Mouse (Mus musculus) right cerebral cortex, adult 18-20 months (tissue): ENCODE results near the gene Slc35d2.
"Not testable (repeated sequence)": the region's sequence is repeated elsewhere in the genome, so short reads cannot be mapped to it uniquely, and the experiment has no call there.

Experiments used
- DNase-seq: peaks from one replicate; pipeline ENCODE4 v3.0.0; 2022; ENCODE audit warnings: mixed read lengths

Slc35d2 gene

DNA sequence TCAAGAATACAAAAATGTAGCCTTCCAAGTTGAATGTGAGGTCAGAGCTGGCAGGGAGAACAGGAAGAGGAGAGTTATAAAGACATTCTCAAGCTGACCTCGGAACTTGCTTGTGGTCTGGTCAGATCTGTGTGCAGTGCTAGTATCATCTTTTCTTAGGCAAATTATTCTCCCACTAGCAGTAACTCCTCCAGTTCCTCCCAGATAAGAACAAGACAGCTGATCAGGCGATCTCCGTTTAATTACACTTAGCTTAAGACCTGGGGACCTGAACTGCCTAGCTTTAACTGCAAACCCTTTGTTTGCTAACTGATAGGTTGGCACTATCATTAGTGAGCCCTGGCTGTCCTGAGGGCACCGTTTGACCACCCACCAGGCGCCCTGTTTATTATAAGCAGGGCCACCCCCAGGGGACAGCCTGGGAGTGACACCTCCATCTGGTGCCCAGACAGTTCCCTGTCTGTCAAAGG, 20.8 kb downstream of the Slc35d2 start:
- DNase-seq = no peak

DNA sequence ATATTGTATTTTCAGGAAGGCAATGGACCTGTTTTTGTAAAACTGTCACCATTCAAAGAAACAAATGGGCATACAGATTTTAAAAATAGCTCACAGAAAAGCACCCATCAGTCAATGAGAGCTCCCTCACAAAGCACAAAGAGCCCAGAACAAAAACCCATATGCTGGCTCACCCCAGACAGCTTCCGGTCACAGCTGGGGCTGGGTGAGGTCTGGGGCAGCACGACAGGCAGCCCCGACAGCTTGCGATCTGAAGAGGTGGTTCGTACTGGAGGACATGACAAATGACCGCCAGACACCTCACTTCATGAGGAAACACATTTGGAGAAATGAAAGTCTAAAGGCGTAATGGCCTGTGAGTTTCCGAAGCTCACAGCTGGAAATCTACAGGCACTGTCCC, 21.6 kb downstream of the Slc35d2 start:
- no peak for DNase-seq

DNA sequence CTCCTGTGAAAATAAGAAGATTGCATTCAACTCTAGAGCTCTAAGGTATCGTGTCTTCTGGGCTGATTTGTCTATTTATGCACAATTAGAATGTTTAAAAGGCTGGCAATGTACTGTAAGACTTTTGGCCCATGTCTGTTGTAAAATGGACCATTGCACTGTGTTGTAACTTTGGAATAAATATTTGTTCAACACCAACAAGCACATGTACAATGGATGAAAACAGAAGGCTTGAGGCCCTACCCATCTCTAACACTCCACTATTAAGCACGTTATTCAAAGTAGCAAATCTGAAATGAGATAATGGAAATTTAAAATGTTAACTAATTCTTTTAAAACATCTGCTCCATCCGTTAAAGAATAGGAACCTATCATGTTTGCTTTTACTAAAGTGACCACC, 22.1 kb downstream of the Slc35d2 start:
- no peak for DNase-seq

DNA sequence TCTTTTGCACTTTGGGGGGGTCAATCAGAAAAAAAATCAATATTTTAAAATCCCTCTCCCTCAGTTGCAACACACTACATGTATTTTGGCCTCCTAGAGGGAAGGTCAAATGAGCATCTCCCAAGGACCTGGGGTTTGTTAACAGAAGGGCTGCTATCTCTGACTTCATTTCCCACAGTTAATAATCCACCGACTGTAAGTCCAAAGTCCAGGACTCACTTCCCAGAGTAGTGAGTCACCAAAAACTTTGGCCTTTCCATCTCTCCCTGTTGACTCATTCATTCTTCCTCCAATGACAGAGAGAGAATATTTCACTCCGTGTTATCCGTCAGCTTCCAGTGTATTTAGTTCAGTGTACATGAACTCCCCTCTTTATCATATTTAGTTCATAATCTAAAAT, 23.5 kb downstream of the Slc35d2 start:
- no peak for DNase-seq

DNA sequence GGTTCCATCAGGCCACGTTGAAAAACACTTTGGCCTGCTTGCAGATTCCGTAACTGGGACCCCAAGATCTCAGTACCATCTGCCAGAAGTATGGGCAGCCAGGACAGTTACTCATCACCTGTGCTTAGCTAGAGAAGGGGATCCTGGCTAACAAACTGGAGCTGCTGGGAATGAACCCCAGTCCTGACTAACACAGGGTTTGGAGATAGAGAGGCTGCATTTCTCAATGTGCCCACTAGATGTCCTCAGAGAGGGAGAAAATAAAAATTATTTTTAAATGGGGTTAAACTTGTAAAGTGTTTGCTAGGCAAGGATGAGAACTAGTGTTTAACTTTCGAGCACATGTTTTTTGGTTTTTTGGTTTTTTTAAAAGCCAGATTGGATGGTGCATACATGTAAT, 29.0 kb downstream of the Slc35d2 start:
- DNase-seq = no peak

DNA sequence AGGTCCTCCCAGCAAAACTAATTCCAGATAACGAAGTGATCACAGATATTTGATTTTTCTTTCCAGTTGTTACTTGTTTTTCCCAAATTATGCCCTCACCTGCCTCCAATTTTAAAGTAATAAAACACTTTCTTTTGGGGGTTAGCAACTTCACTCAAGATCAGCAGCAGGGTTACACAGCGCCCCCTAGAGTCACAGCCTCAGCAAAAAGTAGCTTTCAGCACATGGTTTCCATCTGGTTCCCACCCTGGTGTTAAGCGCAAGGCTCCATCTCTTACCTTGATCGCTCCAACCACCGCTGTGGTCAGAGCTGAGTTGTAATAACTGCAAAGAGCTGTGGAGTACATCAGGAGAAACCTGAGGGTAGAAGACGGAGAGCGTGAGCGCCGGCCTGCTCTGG, 30.2 kb downstream of the Slc35d2 start:
- no peak for DNase-seq

DNA sequence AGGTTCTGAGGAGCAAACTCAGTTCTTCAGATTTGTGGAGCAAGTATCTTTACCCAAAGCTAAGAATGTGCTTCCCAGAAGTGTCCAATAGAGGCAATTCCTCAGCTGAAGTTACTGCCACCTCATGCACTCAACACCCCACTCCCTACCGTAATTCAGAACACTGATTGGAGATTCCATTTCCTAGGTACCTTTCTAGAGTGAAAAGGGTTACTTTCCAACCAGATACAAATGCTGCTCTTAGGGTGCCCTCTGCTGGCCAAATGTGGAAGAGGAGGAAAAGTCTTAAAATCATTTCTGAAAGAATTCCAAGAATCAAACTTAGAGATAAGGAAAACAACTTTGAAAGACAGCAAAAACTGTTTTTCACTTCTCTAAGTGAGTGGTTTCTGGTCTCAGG, 35.8 kb downstream of the Slc35d2 start:
- peak; percentile 57 for DNase-seq

DNA sequence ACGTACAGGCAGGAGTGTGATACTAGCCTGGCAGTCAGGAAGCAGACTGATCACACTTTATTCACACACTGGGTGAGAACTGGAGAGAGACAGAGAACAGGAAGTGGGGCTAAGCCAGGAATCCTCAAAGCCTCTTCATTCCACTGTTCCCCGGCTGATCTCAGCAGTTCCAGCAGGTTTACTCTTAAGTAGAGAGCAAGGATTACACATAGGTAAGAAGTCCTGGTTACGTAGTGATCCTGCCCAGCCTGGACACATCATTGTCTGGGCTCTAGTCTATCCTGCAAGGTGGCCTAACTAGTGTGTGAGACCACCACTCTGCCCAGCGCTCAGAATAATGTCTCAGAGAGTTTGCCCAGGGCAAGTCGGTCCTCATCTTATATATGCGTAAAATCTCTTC, 36.4 kb downstream of the Slc35d2 start:
- no peak for DNase-seq

DNA sequence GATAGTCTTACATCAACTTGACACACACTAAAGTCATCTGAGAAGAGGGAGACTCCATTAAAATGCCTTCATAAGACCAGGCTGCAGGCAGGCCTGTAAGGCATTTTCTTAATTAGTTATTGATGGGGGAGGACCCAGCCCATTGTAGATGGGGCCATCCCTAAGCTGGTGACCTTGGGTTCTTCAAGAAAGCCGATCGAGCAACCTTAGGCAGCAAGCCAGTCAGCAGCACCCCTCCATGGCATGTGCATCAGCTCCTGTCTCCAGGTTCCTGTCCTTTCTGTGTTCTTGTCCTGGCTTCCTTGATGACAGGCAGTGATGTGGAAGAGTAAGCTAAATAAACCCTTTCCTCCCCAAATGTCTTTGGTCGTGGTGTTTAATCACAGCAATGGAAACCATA, 37.0 kb downstream of the Slc35d2 start:
- no peak for DNase-seq

DNA sequence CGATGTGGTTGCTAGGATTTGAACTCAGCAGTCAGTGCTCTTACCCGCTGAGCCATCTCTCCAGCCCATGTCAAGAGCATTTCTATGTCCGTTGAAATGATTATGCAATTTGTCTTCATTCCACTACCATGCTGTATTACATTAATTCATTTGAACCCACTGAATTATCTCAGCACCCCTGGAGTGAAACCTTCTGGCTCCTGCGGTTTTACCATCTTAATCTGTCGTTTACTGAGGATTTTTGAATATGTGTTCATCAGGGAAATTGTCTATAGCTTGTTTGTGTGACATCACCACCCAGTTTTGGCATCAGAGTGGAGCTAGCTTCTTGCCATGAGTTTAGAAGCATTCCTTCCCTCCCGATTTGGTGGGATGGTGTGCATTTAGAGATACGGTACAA, 38.2 kb downstream of the Slc35d2 start:
- no peak for DNase-seq

DNA sequence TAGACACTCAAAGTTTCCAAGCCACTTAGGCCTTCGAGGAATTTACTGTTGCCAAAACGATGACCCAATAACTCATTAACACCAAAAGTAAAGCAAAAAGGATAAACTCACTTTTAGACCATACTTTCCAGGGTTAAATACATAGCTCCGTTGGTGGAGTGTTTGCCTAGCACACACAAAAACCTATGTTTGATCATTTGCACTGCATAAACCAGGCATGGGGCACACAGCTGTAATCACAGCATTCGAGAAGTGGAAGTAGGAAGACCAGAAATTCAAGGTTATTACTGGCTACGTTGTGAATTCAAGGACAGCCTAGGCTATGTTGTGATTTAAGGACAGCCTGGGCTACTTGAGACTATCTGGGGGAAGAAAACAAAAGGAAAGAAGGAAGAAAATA, 38.9 kb downstream of the Slc35d2 start:
- no peak for DNase-seq

DNA sequence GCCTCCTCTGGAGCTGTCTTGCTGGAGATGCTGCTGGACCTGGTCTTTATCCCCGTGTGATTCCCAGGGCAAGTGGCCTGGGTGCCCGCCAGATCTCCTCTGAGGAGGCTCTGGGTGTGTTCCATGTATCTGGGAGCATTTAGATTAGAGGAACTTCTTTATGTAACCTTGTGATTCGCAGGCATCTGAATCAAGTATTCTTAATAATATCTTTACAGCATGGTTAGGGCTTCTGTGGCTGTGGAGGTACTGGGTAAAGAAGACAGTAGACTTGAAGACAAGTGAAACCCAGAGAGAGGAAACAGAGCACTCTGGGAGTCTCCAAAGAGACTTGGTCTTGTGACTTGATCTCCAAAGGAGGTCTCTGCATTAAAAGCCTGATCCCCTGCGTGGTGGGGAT, 40.0 kb downstream of the Slc35d2 start, which contains the start of gene Hsd17b3:
Hsd17b3 (minus strand) TSS at position 101 of the 400 bp plus-strand sequence.
- DNase-seq = no peak

DNA sequence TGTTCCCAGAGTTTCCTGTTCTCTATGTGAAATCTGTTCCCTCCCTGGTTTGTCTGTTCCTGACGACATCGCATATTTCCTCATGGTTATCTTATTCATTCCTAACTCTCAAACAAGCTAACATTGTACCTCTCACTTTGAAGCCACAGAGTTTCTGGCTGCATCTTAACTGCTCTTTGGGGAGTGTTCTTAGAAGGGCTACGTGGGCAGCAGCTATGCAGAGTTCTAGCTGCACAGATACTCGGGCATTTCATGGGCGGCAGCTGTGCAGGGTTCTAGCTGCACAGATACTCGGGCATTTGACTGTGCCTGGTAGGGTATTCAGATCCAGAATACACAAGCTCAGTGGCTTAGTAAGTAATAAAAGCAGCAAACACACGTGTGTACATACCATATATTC, 41.1 kb downstream of the Slc35d2 start:
- DNase-seq = no peak

DNA sequence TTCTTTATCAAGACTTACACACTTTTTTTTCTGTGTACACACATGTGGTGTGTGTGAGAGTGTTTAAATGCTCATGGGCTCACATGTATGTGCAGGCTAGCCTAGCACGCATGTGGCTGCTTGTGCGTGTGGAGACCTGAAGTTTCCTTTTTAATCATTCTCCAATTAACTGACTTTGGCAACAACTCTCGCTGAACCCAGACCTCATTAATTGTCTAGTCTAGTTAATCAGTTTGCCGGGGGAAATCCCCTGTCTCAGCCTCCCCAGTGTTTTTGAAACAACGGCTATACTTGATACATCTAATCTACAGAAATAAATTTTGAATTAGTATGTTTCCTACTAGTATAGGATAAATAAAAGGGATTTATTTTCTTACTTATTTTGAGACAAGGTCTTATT, 43.1 kb downstream of the Slc35d2 start:
- DNase-seq = no peak

DNA sequence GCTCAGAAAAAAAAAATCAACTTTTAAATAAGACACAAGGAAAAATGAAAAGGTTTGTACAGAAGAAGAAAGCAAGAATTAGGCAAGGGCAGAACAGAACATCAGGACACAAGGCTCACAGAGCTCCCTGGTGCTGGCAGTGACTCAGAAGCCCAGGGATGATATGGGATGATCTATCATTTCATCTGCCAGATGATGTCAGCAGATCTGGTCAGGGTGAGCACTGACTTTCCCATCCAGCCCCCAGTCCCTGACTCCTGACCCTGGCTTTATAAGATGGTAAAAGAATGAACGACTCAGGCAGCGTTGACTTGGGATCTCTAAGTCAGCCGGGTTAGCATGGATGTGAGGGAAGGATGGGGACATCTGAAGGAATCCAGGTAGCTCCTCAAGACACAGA, 45.8 kb downstream of the Slc35d2 start:
- no peak for DNase-seq

DNA sequence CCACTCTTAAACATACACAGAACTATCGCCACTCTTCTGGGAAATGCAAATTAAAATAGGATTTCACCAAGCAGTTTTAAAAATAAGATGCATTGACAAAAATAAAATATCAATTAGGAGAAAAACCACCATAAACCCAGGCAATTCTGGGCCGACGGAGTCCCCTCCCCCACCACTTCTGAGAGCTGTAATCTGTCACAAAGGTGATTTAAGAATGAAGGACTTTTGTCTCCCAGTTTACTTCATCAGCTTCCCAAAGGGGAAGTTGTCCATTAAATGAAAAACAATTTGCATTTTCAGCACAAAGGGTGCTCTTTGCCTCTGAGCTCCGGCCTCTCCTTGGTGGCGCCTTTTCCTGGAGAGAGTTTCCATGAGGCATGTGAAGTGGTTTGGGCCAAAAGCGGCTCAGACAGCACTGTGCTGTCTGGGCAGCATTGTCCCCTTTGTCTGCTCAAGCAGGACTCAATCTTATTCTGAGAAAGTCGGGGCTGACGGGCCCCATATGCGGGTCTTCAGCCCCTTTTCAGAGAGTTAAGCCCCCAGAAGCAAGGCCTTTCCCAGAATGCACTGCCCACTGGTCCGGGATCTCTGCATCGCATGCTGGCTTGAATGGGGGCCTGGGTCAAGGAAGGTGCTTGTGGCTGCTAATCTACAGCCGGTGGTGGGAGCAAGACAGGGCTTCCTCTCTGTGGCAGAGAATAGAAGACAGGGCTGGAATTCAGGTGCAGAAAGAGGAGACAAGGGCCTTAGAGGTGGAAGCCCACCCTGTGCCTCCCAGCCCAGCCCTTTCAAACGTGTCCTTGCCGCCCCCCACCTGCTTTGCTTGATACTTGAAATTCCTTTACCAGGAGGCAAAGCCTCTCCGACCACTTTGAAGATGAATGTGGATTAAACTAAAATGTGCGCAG, 47.9 kb downstream of the Slc35d2 start:
- no peak for DNase-seq

DNA sequence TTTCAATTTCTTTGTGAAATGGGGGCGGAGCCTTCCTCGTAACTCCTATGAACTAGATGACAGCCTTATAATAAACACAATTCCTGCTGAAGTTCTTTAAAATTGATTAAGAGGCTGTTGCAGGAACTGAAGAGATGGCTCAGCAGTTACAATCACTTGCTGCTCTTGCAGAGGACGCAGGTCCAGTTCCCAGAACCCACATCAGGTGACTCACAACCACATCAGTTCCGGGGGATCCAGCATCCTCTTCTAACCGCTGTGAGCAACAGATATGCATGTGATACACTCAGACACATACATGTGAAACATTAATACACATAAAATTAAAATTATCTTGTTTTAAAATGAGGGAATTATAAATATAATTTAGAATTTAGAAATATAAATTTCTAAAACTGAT, 51.6 kb downstream of the Slc35d2 start:
- DNase-seq = no peak

DNA sequence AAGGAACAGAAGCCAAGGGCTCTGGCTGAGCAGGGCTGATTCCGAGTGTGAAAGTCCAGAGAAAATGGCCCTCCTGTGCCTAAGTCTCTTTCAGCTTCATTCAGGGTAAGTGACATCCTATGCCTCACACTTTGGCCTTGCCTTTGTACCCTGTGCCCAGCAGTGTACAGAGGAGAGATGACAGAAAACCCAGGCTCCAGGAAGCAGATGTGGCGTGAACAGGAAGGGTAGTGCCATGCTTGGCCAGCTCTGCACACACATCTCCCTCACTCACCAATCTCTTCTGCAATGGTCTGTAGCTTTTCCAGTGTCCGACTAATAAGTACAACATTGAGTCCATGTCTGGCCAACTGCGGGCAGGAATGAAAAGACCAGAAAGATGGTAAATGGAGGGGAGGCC, 53.1 kb downstream of the Slc35d2 start:
- no peak for DNase-seq

DNA sequence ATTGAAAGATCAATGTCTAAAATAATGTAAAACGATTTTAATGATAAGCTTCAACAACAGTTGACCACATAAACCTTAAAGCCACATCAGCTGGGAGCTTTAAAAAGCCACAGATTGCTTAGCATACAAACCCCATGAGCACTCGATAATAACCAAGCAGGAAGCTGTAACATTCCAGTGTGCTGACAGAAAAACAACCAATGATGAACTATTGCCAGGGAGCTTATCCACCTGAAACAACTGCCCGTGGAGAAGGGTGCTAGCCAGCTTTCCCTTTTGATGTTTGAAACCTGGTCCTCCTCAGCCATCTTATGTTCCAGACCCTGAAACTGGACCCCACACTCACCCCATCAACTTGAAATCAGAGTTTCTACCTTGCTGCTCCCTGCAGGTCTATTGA, 62.5 kb downstream of the Slc35d2 start:
- DNase-seq = no peak

DNA sequence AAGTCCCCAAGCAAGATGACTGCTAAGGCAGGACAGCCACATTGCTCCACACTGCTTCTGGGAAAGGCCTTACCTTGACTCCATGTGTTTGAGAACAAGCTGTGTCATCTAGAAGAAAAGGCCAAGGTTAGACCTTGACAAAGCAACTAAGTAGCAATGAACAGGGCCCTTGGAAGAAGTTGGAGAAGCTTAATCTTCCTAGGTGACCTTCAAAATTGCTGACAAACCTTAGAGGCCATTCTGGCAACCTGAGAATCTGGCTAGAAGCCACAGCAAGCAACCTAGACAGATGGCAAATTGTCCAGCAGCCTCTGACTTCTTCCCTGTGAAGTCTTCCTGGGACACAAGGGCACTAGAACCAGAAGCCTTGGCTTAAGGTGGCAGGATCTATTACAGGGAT, 64.9 kb downstream of the Slc35d2 start:
- no peak for DNase-seq

DNA sequence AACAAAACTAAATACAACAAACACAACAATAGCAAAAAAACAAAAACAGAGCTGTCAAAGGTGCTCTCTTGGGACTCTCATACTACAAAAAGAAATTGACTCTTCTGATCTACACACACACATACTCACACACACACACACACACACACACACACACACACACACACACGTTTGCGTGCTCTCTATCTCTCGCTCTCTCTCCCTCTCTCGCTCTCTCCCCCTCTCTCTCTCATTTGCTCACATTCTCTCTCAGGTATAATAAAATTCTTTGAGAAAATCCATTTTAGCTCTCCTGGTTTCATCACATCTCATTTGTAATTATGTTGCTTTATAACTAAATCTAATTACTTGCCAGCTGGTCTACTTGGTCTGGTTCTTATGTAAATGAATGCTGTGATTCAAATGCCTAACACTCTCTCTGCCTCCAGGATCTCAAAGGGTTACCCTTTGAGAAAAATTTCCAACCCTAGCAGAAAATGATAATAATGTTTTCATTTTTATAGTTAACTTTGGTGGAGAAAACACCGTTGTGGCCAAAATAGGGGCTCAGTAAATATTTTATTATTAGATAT, 68.1 kb downstream of the Slc35d2 start:
- no peak for DNase-seq

DNA sequence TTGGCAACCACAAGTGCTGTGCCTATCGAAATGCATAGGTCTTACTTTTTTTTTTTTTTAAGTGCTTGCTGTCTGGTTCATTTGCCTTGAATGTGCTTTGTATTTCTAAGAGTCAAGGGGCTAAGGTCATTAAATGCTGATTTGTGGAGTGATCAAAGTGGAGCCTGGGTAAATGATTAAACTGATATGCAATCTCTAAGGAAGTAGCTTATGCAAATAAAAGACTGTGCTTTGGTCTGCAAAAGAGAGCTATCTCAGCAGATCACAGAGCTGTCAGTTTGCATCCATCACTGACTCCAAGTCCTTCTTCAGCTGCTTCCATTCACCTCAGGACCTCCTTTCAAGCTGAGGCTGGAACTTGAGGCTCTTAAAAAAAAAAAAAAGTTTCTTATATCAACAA, 75.2 kb downstream of the Slc35d2 start:
- DNase-seq = no peak

DNA sequence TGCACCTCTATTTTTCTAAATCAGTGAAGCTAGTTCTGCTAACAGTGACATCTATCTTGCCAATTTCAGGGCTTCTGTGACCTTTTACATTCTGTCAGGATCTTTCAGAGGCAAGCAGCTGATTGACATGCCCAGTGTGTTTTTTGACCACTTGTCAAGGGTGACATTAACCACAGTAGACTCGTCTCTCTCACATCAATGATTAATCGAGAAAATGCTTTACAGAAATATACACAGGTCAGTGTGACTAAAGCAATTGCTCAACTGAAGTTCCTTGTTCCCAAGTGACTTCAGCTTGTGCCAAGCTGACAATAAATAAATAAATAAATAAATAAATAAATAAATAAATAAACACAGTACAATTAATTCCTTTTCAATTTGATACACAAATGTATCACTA, 76.9 kb downstream of the Slc35d2 start:
- DNase-seq = not testable (repeated sequence)

DNA sequence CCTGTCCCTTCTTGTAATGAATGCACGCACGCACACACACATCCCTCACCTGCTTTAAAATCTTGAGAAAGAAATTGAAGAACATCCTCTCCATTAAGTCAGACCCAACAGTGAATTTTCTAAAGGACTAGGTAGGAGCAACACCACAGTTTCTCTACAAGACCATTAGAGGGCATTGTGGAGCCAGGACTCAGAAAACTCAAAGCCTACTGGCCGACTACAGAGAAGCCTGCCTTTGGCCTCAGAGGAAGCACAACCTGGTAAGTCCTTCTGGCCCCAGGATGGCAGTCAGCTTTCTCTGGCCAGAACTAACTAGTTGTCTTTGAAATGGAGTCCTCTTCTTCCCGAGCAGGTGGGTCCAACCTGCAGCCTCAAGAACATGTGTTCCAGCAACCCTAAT, 78.3 kb downstream of the Slc35d2 start:
- no peak for DNase-seq

DNA sequence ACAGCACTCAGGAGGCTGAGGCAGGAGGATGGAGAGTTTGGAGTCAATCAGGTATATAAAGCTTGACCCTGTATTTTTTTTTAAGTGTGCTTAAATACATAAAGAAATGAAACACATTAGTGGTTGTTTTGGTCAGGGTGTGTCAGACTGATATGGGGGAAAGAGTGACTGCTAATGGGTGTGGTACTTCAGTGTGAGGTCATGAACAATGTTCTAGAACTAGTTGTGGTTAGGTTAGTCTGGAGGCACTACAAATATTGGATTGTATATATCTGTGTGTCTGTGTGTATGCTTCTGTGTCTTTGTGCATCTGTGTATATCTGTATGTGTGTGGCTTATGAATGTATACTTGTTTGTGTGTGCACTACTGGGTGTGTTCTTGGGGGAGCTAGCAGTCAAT, 79.6 kb downstream of the Slc35d2 start:
- no peak for DNase-seq
